ENCODE assay signal across 19 mouse cellular contexts in genomic region chr14:21636548-21636947, GRCm38 (mm10).
DNase-seq lines count a peak whose midpoint lies in the region; ATAC-seq lines count a peak whose summit lies in the region.
"Had no signal": no experiment of that assay in that cellular context is flagged by ENCODE, and none has a peak within 500 bp of the region (broad histone marks: within the 10 kb centered on the region; RNA-seq: fewer than 3 reads in every experiment).

No protein-coding gene starts in this region.

- no peak for ATAC-seq in heart, embryonic 12.5 days (ENCODE audit: insufficient number of reproducible peaks, low FRiP score)
- ATAC-seq: intestine, postnatal 0 days; lung, postnatal 0 days; midbrain, embryonic 16.5 days had no signal

- no peak overlapping the region for H3K4me3 ChIP-seq in heart, embryonic 10.5 days
- H3K4me3 ChIP-seq in heart, embryonic 12.5 days: no peak overlapping the region
- H3K4me3 ChIP-seq: forebrain, embryonic 12.5 days; hindbrain, embryonic 12.5 days; limb, embryonic 15.5 days; liver, embryonic 15.5 days had no signal

- no peaks in the 10 kb centered on the region for H3K27me3 ChIP-seq in heart, embryonic 10.5 days (ENCODE audit: insufficient read depth, poor library complexity, severe bottlenecking)
- no peaks in the 10 kb centered on the region for H3K27me3 ChIP-seq in heart, embryonic 12.5 days (replicated peaks)
- H3K27me3 ChIP-seq: forebrain, embryonic 12.5 days; hindbrain, embryonic 12.5 days; limb, embryonic 15.5 days; liver, embryonic 15.5 days had no signal

- H3K4me2 ChIP-seq in heart, embryonic 12.5 days: no peak overlapping the region
- H3K4me2 ChIP-seq: forebrain, embryonic 12.5 days; hindbrain, embryonic 12.5 days; limb, embryonic 15.5 days; liver, embryonic 15.5 days had no signal

- no peak overlapping the region for H3K9ac ChIP-seq in heart, embryonic 12.5 days
- H3K9ac ChIP-seq: forebrain, embryonic 12.5 days; hindbrain, embryonic 12.5 days; limb, embryonic 15.5 days; liver, embryonic 15.5 days had no signal

- peaks cover 36% of the 10 kb centered on the region for H3K36me3 ChIP-seq in heart, embryonic 10.5 days
- peaks cover 40% of the 10 kb centered on the region for H3K36me3 ChIP-seq in heart, embryonic 12.5 days

- peak; percentile 5 for DNase-seq in heart, embryonic 10.5 days (ENCODE audit: low spot score)
- peak; percentile 45 for DNase-seq in right cerebral cortex, adult 18-20 months
- no peak for DNase-seq in right cerebral cortex, postnatal 14 days
- peak; percentile 21 for DNase-seq in T-cell, adult 2 months (ENCODE audit: low spot score)
- DNase-seq in natural killer cell, adult 2 months (ENCODE audit: low spot score in 2 of 2): peak; percentile 6 to 20
- DNase-seq in cerebellum, adult 9-10 months: no peak
- DNase-seq in right cerebral cortex, postnatal 4 days: no peak
- DNase-seq: cerebellum, adult 18-20 months; layer of hippocampus, postnatal 36 days; spleen, adult 18-20 months had no signal

- no peaks in the 10 kb centered on the region for H3K9me3 ChIP-seq in heart, embryonic 10.5 days
- H3K9me3 ChIP-seq in heart, embryonic 12.5 days (replicated peaks): no peaks in the 10 kb centered on the region
- H3K9me3 ChIP-seq: forebrain, embryonic 12.5 days; G1E; hindbrain, embryonic 12.5 days; limb, embryonic 15.5 days; liver, embryonic 15.5 days had no signal

- WGBS in heart, embryonic 10.5 days: 89% methylated on average over 6 of the region's 6 CpGs
- 80% methylated on average over 6 of the region's 6 CpGs for WGBS in heart, embryonic 12.5 days

- H3K4me1 ChIP-seq in heart, embryonic 10.5 days: no peaks in the 10 kb centered on the region
- H3K4me1 ChIP-seq in heart, embryonic 12.5 days (replicated peaks): no peaks in the 10 kb centered on the region
- H3K4me1 ChIP-seq: liver, embryonic 15.5 days had no signal

- no peak overlapping the region for H3K27ac ChIP-seq in heart, embryonic 10.5 days
- no peak overlapping the region for H3K27ac ChIP-seq in heart, embryonic 12.5 days (ENCODE audit: poor library complexity, severe bottlenecking)
- H3K27ac ChIP-seq: hindbrain, embryonic 12.5 days; limb, embryonic 15.5 days; liver, embryonic 15.5 days had no signal

Comparison
In these comparisons a context has a peak if more than half of its experiments do, and no peak if none do; other contexts are left out.
1. DNase-seq: peak in heart, embryonic 10.5 days (single experiment), right cerebral cortex, adult 18-20 months (single experiment), T-cell, adult 2 months (single experiment) and natural killer cell, adult 2 months (2 of 2); none in right cerebral cortex, postnatal 14 days (single experiment), cerebellum, adult 9-10 months (single experiment) and right cerebral cortex, postnatal 4 days (single experiment).